Mouse (Mus musculus) pancreas, adult 10 weeks (tissue): ENCODE data around the gene Piwil4. TPM values are rescaled to one million over a fixed set of nuclear protein-coding genes. Genes with fewer than 3 reads are reported as not detected.

Source experiments
- polyA plus RNA-seq: library from polyadenylated mRNA; stranded (reverse); fragments of 350-450 nt; fragmentation: Illumina TruSeq; extraction: RNeasy Lipid Tissue Mini Kit (QIAGEN cat#74804); gene quantifications from one replicate; pipeline ENCODE4 v1.2.3, GENCODE M21; 2015; ENCODE audit warnings: low read depth, low replicate concordance; ENCODE audit not compliant: insufficient read depth

The Piwil4 gene
- not detected for polyA plus RNA-seq

GRCm38 (mm10) chr9:14740151-14740924 lies at the start of gene Piwil4:
Gene Piwil4 (minus strand): TSS chr9:14740733.

DNA sequence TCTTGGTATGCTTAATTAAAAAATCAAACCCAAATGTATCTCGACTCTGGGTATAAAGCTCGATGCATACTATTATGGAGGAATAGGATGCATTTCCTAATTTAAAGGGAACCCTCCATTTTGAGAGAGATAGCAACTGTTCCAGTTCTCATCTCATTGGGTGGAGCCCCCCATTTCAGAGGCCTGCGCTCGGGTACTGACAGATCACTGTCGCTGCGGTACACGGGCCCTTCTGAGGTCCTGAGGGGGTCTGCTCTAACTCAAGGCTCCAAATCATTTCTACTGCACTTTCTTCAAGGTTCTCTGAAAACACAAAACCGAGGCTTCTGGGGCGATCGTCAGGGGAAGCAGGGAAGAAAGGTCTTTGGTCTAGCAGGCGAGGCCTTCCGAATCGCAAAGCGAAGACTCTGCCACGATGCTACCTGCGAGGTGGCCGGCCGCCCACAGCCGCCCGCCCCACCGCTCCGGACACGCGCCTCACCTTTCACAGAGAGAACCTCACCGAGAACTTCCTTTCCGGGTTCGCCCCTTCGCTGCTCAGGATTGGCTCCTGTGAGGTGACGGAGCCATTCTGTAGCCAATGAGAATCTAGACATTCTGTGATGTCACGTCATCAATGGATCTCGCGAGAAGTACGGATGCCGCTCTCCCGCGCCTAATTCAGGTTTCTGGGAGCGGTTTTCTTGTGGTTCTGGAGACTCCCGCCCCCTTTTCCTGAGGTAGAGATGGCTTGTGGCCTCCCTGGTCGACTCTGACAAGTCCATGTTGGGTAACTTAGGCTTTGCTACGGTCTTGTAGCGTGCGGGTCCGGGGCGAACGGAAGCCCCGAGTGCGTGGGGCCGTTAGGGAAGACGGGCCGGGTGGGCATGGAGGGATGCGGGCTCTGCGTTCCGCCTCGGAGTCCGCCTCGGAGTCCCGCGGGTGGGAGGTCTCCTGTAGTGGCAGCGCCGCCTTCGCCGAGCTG lies 43.8 kb upstream of the Piwil4 start, which contains the start of the genes Mre11a and Ankrd49:
TSS of gene Mre11a (plus strand) at position 616 of the 964 bp plus-strand sequence.
TSS of gene Ankrd49 (minus strand) at position 818 of the 964 bp plus-strand sequence.

DNA sequence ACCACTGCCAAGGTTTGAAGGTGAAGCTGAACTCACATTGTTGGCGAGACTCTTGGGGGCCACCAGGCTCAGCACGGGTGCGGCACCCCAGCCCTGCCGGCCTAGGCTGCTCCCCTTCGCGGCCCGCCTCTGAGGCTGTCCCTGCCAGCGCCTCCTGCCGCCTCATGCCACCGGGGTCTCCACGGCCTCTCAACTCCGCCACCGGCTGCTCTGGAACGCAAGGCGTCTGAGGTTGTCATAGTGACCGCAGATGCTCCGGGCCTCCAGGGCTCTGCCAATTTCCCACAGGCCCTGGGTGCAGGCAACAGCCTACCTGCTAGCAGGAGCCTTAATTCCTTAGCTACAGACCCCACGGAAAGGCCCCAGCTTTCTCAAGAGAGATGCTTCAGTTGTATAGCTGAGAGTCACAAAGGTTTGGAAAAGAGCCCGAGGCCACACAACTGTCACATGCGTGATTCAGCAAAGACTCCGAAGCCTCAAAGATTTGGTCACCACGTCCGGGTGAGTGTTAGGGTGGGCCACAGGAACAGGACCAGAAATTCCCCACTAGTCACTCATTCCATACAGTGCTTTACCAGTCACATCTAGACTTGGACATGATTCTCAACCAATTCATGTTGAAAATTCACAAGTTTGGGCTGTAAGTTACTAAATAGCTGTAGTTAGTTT lies 30.4 kb upstream of the Piwil4 start, which contains the start of gene 1700012B09Rik:
TSS of gene 1700012B09Rik (minus strand) at position 228 of the 669 bp plus-strand sequence.

DNA sequence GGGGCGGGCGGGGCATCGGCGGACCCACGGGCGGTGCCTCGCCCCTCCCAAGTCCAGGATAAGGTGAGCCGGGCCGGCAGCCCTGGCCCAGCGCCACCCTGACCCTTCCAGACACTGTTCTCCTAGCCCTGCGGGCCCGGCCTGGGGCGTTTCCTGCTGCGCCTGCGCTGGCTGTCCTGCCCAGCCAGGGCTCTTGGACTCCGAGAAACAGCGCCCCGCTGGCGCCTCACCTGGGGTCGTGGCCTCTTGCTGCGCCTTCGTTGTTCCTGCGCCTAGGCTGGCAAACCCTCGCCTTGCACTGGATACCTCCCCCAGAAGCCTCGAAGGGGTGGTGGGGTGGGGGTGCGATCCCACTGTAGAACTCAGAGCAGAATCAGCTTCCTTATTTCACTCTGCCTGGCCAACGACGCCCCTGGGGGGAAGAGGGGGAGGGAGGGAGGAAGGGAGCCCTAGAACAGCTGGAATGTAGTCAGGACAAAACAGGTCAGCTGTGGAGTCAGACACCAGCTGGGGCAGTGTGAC lies 11.5 kb upstream of the Piwil4 start, which contains the start of gene Fut4:
TSS of gene Fut4 (minus strand) at position 393 of the 522 bp plus-strand sequence.

Other genes starting within 250 kb of the Piwil4 start
- gene Kdm4d, start 240.3 kb downstream of the Piwil4 start, polyA plus RNA-seq = not detected
- gene Cwc15, start 240.1 kb downstream of the Piwil4 start, polyA plus RNA-seq = 41.1 TPM
- gene Amotl1, start 95.7 kb downstream of the Piwil4 start, polyA plus RNA-seq = 10.3 TPM
- 0.78 TPM for gene Fut4, start 11.7 kb upstream of the Piwil4 start, polyA plus RNA-seq
- not detected for gene 1700012B09Rik, start 30.3 kb upstream of the Piwil4 start, polyA plus RNA-seq
- 3.4 TPM for gene Mre11a, start 43.9 kb upstream of the Piwil4 start, polyA plus RNA-seq
- 3.8 TPM for gene Ankrd49, start 44.1 kb upstream of the Piwil4 start, polyA plus RNA-seq
- gene Gpr83, start 119.5 kb upstream of the Piwil4 start, polyA plus RNA-seq = not detected
- not detected for gene Izumo1r, start 163.2 kb upstream of the Piwil4 start, polyA plus RNA-seq